Mouse (Mus musculus): Measurements from ENCODE around the gene Zc3h13.

GRCm38 (mm10) chr14:75279716-75280115, 4.5 kb upstream of the Zc3h13 start:
- TF ChIP-seq CTCF (conservative IDR thresholded peaks at IDR 0.05; ENCODE audit: low read length) (no peak), POU5F1 (IDR thresholded peaks at IDR 0.05; ENCODE audit: borderline replicate concordance, low read length) (no peak), NANOG (IDR thresholded peaks at IDR 0.05; ENCODE audit: borderline replicate concordance, low read length) (no peak)
